Mouse (Mus musculus): ENCODE data around the gene Gramd1a. TPM values are rescaled to one million over a fixed set of nuclear protein-coding genes. Genes with fewer than 3 reads are reported as not detected.

Gramd1a gene
- polyA plus RNA-seq, 1 experiment from 2014 or later = 155 TPM

- 0 out of 2 replicates have a peak within 1 kb of the TSS, but pooled peaks have one; percentile 8 for H3K4me2 ChIP-seq
- H3K9ac ChIP-seq = no peak within 1 kb of the TSS
- WGBS = 23% methylated on average over 13 of the region's 15 CpGs
- H3K27me3 ChIP-seq = peaks cover 24% of the 10 kb centered on the region; the same call in 1 of the 2 replicates
- ATAC-seq (ENCODE audit: low FRiP score) = no peak
- no peak within 1 kb of the TSS for H3K27ac ChIP-seq
- no peaks in the 10 kb centered on the region for H3K9me3 ChIP-seq
- H3K36me3 ChIP-seq (replicated peaks) = no peaks in the 10 kb centered on the region
- no peak within 1 kb of the TSS for H3K4me3 ChIP-seq (replicated peaks)
- peaks cover 3% of the 10 kb centered on the region; the same call in 1 of the 2 replicates for H3K4me1 ChIP-seq
Measured at GRCm38 (mm10) chr7:31115182-31115581, 40.5 kb downstream of the Gramd1a start, which contains the start of gene Hpn. Hpn (minus strand) TSS chr7:31115290.

GRCm38 (mm10) chr7:31114646-31115045 is 41.0 kb downstream of the Gramd1a start:
- H3K27me3 ChIP-seq = peaks cover 24% of the 10 kb centered on the region; the same call in 1 of the 2 replicates
- no peak overlapping the region for H3K4me3 ChIP-seq (replicated peaks)
- no peak for ATAC-seq (ENCODE audit: low FRiP score)
- H3K4me1 ChIP-seq = peaks cover 3% of the 10 kb centered on the region; the same call in 1 of the 2 replicates
- H3K4me2 ChIP-seq = no peak overlapping the region
- no peaks in the 10 kb centered on the region for H3K9me3 ChIP-seq
- no peak overlapping the region for H3K9ac ChIP-seq
- no peaks in the 10 kb centered on the region for H3K36me3 ChIP-seq (replicated peaks)
- WGBS = 48% methylated on average over 10 of the region's 10 CpGs
- no peak overlapping the region for H3K27ac ChIP-seq

GRCm38 (mm10) chr7:31113800-31114199 is 41.9 kb downstream of the Gramd1a start:
- no peak overlapping the region for H3K4me2 ChIP-seq
- no peaks in the 10 kb centered on the region for H3K9me3 ChIP-seq
- no peak overlapping the region for H3K27ac ChIP-seq
- 76% methylated on average over 6 of the region's 6 CpGs for WGBS
- H3K9ac ChIP-seq = no peak overlapping the region
- ATAC-seq (ENCODE audit: low FRiP score) = no peak
- H3K4me1 ChIP-seq = peaks cover 3% of the 10 kb centered on the region; the same call in 1 of the 2 replicates
- peaks cover 24% of the 10 kb centered on the region; the same call in 1 of the 2 replicates for H3K27me3 ChIP-seq
- no peak overlapping the region for H3K4me3 ChIP-seq (replicated peaks)
- H3K36me3 ChIP-seq (replicated peaks) = no peaks in the 10 kb centered on the region

GRCm38 (mm10) chr7:31112036-31112435 is 43.7 kb downstream of the Gramd1a start:
- ATAC-seq (ENCODE audit: low FRiP score) = no peak
- Histone ChIP-seq H3K27me3 (peaks cover 21% of the 10 kb centered on the region; the same call in 1 of the 2 replicates), H3K4me3 (replicated peaks) (no peak overlapping the region), H3K36me3 (replicated peaks) (no peaks in the 10 kb centered on the region), H3K9me3 (no peaks in the 10 kb centered on the region), H3K4me2 (no peak overlapping the region), H3K9ac (no peak overlapping the region), H3K4me1 (peaks cover 3% of the 10 kb centered on the region; the same call in 1 of the 2 replicates), H3K27ac (no peak overlapping the region)
- WGBS = 20% methylated on average over 4 of the region's 4 CpGs

- no peak overlapping the region for H3K9ac ChIP-seq
- H3K27ac ChIP-seq = no peak overlapping the region
- no peaks in the 10 kb centered on the region for H3K36me3 ChIP-seq (replicated peaks)
- H3K4me3 ChIP-seq (replicated peaks) = no peak overlapping the region
- H3K4me2 ChIP-seq = no peak overlapping the region
- H3K4me1 ChIP-seq = peaks cover 3% of the 10 kb centered on the region; the same call in 1 of the 2 replicates
- WGBS = 86% methylated on average over 15 of the region's 15 CpGs
- H3K27me3 ChIP-seq = peaks cover 15% of the 10 kb centered on the region; the same call in 1 of the 2 replicates
- ATAC-seq (ENCODE audit: low FRiP score) = no peak
- no peaks in the 10 kb centered on the region for H3K9me3 ChIP-seq
Measured at GRCm38 (mm10) chr7:31110861-31111385, 44.8 kb downstream of the Gramd1a start.

GRCm38 (mm10) chr7:31109796-31110195 is 45.9 kb downstream of the Gramd1a start:
- no peak for ATAC-seq (ENCODE audit: low FRiP score)
- WGBS = 90% methylated on average over 5 of the region's 5 CpGs

GRCm38 (mm10) chr7:31109091-31109490 is 46.6 kb downstream of the Gramd1a start:
- H3K36me3 ChIP-seq (replicated peaks) = no peaks in the 10 kb centered on the region
- no peak overlapping the region for H3K4me2 ChIP-seq
- no peak overlapping the region for H3K27ac ChIP-seq
- H3K9ac ChIP-seq = no peak overlapping the region
- 51% methylated on average over 7 of the region's 7 CpGs for WGBS
- peaks cover 3% of the 10 kb centered on the region; the same call in 1 of the 2 replicates for H3K4me1 ChIP-seq
- ATAC-seq (ENCODE audit: low FRiP score) = no peak
- no peak overlapping the region for H3K4me3 ChIP-seq (replicated peaks)
- H3K9me3 ChIP-seq = no peaks in the 10 kb centered on the region
- H3K27me3 ChIP-seq = 0 out of 2 replicates have a peak, but pooled peaks cover 5% of the 10 kb centered on the region

More at GRCm38 (mm10) chr7:31109796-31110195, 45.9 kb downstream of the Gramd1a start:
- Histone ChIP-seq H3K9ac (no peak overlapping the region), H3K36me3 (replicated peaks) (no peaks in the 10 kb centered on the region), H3K9me3 (no peaks in the 10 kb centered on the region), H3K4me2 (no peak overlapping the region), H3K27me3 (0 out of 2 replicates have a peak, but pooled peaks cover 11% of the 10 kb centered on the region), H3K27ac (no peak overlapping the region), H3K4me3 (replicated peaks) (no peak overlapping the region), H3K4me1 (peaks cover 3% of the 10 kb centered on the region; the same call in 1 of the 2 replicates)

- no peak for ATAC-seq (ENCODE audit: low FRiP score)
Measured at GRCm38 (mm10) chr7:31107781-31108180, 47.9 kb downstream of the Gramd1a start.

GRCm38 (mm10) chr7:31106166-31106565 is 49.5 kb downstream of the Gramd1a start:
- Histone ChIP-seq H3K27me3 (no peaks in the 10 kb centered on the region), H3K9me3 (no peaks in the 10 kb centered on the region), H3K9ac (no peak overlapping the region), H3K4me1 (no peaks in the 10 kb centered on the region), H3K36me3 (replicated peaks) (no peaks in the 10 kb centered on the region), H3K4me2 (no peak overlapping the region), H3K4me3 (replicated peaks) (no peak overlapping the region), H3K27ac (no peak overlapping the region)
- ATAC-seq (ENCODE audit: low FRiP score) = no peak
- 68% methylated on average over 3 of the region's 3 CpGs for WGBS

More at GRCm38 (mm10) chr7:31107781-31108180, 47.9 kb downstream of the Gramd1a start:
- Histone ChIP-seq H3K27ac (no peak overlapping the region), H3K9ac (no peak overlapping the region), H3K4me3 (replicated peaks) (no peak overlapping the region), H3K36me3 (replicated peaks) (no peaks in the 10 kb centered on the region), H3K4me2 (no peak overlapping the region), H3K4me1 (peaks cover 3% of the 10 kb centered on the region; the same call in 1 of the 2 replicates), H3K27me3 (no peaks in the 10 kb centered on the region), H3K9me3 (no peaks in the 10 kb centered on the region)
- 85% methylated on average over 11 of the region's 11 CpGs for WGBS

GRCm38 (mm10) chr7:31105061-31105768 is 50.5 kb downstream of the Gramd1a start:
- H3K9me3 ChIP-seq = no peaks in the 10 kb centered on the region
- no peak for ATAC-seq (ENCODE audit: low FRiP score)
- 72% methylated on average over 15 of the region's 15 CpGs for WGBS

GRCm38 (mm10) chr7:31100786-31101185 is 54.9 kb downstream of the Gramd1a start:
- H3K4me3 ChIP-seq (replicated peaks) = no peak overlapping the region
- no peaks in the 10 kb centered on the region for H3K36me3 ChIP-seq (replicated peaks)
- H3K4me2 ChIP-seq = no peak overlapping the region
- H3K9me3 ChIP-seq = no peaks in the 10 kb centered on the region
- H3K27ac ChIP-seq = no peak overlapping the region
- 0 out of 2 replicates have a peak, but pooled peaks cover 4% of the 10 kb centered on the region for H3K4me1 ChIP-seq
- H3K27me3 ChIP-seq = no peaks in the 10 kb centered on the region
- no peak overlapping the region for H3K9ac ChIP-seq
- no peak for ATAC-seq (ENCODE audit: low FRiP score)
- WGBS = 84% methylated on average over 14 of the region's 14 CpGs

More at GRCm38 (mm10) chr7:31105061-31105768, 50.5 kb downstream of the Gramd1a start:
- no peaks in the 10 kb centered on the region for H3K27me3 ChIP-seq
- H3K4me1 ChIP-seq = no peaks in the 10 kb centered on the region
- H3K9ac ChIP-seq = no peak overlapping the region
- no peaks in the 10 kb centered on the region for H3K36me3 ChIP-seq (replicated peaks)
- no peak overlapping the region for H3K4me3 ChIP-seq (replicated peaks)
- no peak overlapping the region for H3K27ac ChIP-seq
- no peak overlapping the region for H3K4me2 ChIP-seq

GRCm38 (mm10) chr7:31099612-31099982 is 56.1 kb downstream of the Gramd1a start:
- H3K36me3 ChIP-seq (replicated peaks) = no peaks in the 10 kb centered on the region
- ATAC-seq (ENCODE audit: low FRiP score) = no peak
- H3K27me3 ChIP-seq = no peaks in the 10 kb centered on the region
- no peaks in the 10 kb centered on the region for H3K9me3 ChIP-seq
- WGBS = 84% methylated on average over 6 of the region's 6 CpGs
- H3K27ac ChIP-seq = no peak overlapping the region
- H3K4me1 ChIP-seq = 0 out of 2 replicates have a peak, but pooled peaks cover 4% of the 10 kb centered on the region
- H3K4me3 ChIP-seq (replicated peaks) = no peak overlapping the region
- H3K4me2 ChIP-seq = no peak overlapping the region
- H3K9ac ChIP-seq = no peak overlapping the region

Data from forebrain, embryonic 12.5 days (tissue).